Mouse (Mus musculus) frontal cortex, postnatal 25 days (tissue): Measurements from ENCODE around the gene Dlx3.

ENCODE experiments used
- DNase-seq, 2 experiments: peaks; one replicate each; pipeline ENCODE4 v3.0.0; 2022; ENCODE audit warnings: low spot score in 2 of 2

Gene Dlx3

DNA sequence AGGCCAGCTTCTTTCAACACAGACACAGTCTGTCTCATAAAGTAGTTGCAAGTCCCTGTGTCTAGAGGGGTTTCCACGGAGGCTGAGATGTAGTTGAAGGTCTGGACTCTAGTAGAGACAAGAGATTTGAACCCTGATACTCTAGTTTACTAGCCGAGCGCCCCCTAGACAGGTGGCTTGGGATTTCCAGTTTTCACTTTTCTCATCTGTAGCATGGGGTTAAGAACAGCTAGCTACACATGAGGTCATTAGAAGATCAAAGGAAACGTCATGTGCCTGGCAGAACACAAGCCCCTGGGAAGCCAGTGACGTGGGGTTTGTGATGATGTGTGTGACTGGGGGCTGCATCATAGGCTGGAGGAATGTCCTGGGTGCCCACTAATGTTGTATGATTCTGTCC is 37.4 kb downstream of the Dlx3 start:
- no peak for DNase-seq

DNA sequence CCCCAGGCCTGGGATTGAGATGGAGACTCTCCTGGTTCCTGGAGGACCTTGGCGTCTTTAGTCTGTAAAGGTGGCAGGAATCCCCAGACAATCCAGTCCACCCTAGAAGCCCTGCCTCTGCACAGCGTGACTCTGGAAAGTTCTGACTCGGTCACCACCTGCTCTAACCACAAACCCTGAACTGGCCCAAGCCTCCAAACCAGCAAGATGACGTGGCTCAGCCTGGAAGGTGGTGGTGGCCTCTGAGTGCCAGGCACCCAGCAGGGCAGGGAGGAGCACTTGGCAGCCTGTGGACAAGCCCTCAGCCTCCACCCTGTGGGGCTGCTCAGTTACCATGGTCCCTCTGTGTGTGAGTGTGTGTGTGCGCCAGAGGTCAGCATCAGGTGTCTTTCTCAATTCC is 38.0 kb downstream of the Dlx3 start:
- no peak for DNase-seq

DNA sequence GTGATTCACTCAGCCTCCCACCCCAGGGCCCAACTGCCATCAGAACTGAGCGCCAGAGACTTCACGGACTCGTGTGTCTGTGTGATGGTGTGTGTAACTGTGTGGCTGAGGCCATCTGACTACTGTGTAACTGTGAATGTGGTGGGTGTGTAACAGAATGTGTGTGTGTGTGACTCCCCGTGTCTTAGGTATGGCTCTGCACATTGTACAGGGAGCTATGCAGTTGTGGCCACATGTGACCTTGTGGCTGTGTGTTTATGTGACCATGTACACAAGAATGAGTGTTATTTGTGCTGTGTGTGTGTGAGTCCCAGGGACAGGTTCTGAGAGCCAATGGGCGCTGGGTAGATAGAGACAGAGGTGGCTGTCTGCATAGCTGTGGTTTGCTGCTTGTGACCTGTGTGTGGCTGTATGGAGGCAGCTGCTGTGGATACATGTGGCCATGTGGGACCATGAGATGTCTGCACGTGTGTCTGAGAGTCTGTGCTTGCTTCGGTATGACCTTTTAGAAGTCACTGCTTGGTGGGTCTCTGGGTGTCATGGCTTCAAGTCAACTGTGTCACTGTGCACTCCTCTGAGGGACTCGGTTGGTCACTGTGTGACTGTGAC is 39.9 kb downstream of the Dlx3 start:
- DNase-seq = no peak

DNA sequence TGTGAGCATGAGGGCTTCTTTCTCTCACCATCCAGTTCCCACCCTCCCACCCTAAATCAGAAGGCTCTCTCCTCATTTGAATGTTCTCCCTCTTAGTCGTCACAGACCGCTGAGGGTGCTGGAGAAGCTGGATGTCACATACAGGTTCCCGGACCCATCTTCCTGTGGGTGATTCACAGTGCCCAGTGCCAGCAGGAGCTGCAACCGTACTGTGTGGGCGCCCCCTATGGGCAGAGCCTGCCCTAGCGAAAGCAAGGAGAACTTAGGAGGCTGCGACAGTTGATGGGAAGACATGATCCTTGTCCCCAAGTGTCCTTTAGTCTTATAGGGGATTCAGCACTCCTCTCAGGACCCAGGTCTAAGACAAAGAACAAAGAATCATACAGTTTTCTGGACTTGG is 40.8 kb downstream of the Dlx3 start:
- no peak for DNase-seq

DNA sequence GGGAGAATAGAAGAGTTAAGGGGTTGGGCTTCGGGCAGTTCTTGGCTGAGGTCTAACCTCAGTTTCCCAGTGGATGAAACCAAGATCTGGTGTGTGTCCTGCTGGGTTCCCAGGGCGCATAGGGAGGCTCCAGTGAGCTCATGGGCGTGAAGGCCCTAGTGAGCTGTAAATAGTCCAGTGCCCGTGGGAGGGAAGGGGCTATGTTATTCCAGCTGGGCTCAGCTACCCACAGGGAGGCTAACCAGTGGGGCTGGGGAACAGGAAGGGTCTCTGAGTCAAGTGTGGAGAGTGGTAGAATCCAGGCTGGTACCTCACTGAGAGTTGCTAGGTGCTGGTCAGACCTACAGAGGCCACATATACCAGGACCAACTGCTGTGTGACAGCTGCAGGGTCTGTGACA is 41.8 kb downstream of the Dlx3 start:
- no peak for DNase-seq

DNA sequence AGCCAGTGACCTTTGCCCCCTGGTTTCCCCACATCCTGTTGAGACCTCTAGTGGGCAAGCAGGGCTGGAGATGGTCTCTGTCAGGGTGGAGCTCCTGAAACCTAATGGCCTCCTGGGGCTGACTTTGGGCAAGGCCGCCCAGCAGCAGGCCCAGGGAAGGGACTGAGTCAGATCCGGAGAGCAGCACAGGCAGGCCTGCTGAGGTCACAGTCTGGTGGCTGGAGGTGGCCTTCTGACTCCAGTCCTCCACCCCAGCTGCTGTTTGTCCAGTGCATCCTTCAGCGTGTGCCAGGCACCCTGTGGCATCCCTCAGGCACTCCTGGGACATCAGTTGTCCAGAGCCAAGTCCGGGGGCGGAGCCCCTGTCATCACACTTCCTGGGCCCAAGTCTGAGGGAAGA is 45.9 kb downstream of the Dlx3 start:
- DNase-seq = no peak
